Mouse (Mus musculus) layer of hippocampus, adult 9-11 months (tissue): ENCODE measurements around the gene Tagln2.
A peak's percentile ranks its signal among the peaks of the same experiment; 100 is the strongest.

Experiments
- DNase-seq: peaks from one replicate; pipeline ENCODE4 v3.0.0; 2022

Tagln2 gene

GRCm38 (mm10) chr1:172504756-172505155 is 4.9 kb downstream of the Tagln2 start:
- no peak for DNase-seq

- DNase-seq: no peak
These were observed 7.2 kb downstream of the Tagln2 start for GRCm38 (mm10) chr1:172507001-172507400.

- no peak for DNase-seq
These were observed 7.9 kb downstream of the Tagln2 start for GRCm38 (mm10) chr1:172507701-172508100.

GRCm38 (mm10) chr1:172508172-172508571 is 8.3 kb downstream of the Tagln2 start:
- DNase-seq: no peak

- no peak for DNase-seq
These were observed 9.4 kb downstream of the Tagln2 start for GRCm38 (mm10) chr1:172509235-172509634.

GRCm38 (mm10) chr1:172509983-172510382 is 10.1 kb downstream of the Tagln2 start:
- DNase-seq: no peak

GRCm38 (mm10) chr1:172510421-172510972 is 10.7 kb downstream of the Tagln2 start:
- no peak for DNase-seq

GRCm38 (mm10) chr1:172512962-172513361 is 13.1 kb downstream of the Tagln2 start:
- peak; percentile 60 for DNase-seq

GRCm38 (mm10) chr1:172513525-172514212 is 13.8 kb downstream of the Tagln2 start:
- peak; percentile 83 for DNase-seq

- no peak for DNase-seq
These were observed 14.3 kb downstream of the Tagln2 start for GRCm38 (mm10) chr1:172514213-172514529.

- DNase-seq: no peak
These were observed 14.9 kb downstream of the Tagln2 start for GRCm38 (mm10) chr1:172514551-172515268.

GRCm38 (mm10) chr1:172515396-172515795 is 15.5 kb downstream of the Tagln2 start:
- no peak for DNase-seq

- DNase-seq: no peak
These were observed 18.2 kb downstream of the Tagln2 start for GRCm38 (mm10) chr1:172518013-172518412.

- no peak for DNase-seq
These were observed 19.8 kb downstream of the Tagln2 start for GRCm38 (mm10) chr1:172519644-172520043.

GRCm38 (mm10) chr1:172520576-172521440 is 21.0 kb downstream of the Tagln2 start, which contains the start of gene Cfap45:
Gene Cfap45 (plus strand): TSS chr1:172520801.
- peak; percentile 83 for DNase-seq

GRCm38 (mm10) chr1:172522524-172522923 is 22.7 kb downstream of the Tagln2 start:
- no peak for DNase-seq

- DNase-seq: no peak
These were observed 23.9 kb downstream of the Tagln2 start for GRCm38 (mm10) chr1:172523699-172524101.

- peak; percentile 68 for DNase-seq
These were observed 25.3 kb downstream of the Tagln2 start for GRCm38 (mm10) chr1:172525027-172525764.

- no peak for DNase-seq
These were observed 26.1 kb downstream of the Tagln2 start for GRCm38 (mm10) chr1:172525971-172526370.

- no peak for DNase-seq
These were observed 26.7 kb downstream of the Tagln2 start for GRCm38 (mm10) chr1:172526380-172527081.

GRCm38 (mm10) chr1:172527431-172527830 is 27.6 kb downstream of the Tagln2 start:
- DNase-seq: no peak

- peak; percentile 80 for DNase-seq
These were observed 28.9 kb downstream of the Tagln2 start for GRCm38 (mm10) chr1:172528701-172529100.
